Mouse (Mus musculus): Measurements from ENCODE around the gene Gm10401.
"Not testable (repeated sequence)": the region's sequence is repeated elsewhere in the genome, so short reads cannot be mapped to it uniquely, and the experiment has no call there.

Gm10401 gene

GRCm38 (mm10) chr5:115118961-115119570 is 21.0 kb upstream of the Gm10401 start, which contains the start of gene Acads:
TSS of gene Acads (minus strand) at chr5:115119346.
- peak; percentile 90 for DNase-seq (ENCODE audit: low read depth, low spot score)

- DNase-seq (ENCODE audit: low read depth, low spot score): no peak
These were observed 19.4 kb upstream of the Gm10401 start for GRCm38 (mm10) chr5:115117467-115117866.

GRCm38 (mm10) chr5:115116426-115116825 is 18.3 kb upstream of the Gm10401 start:
- peak; percentile 76 for DNase-seq (ENCODE audit: low read depth, low spot score)

GRCm38 (mm10) chr5:115114501-115114900 is 16.4 kb upstream of the Gm10401 start:
- no peak for DNase-seq (ENCODE audit: low read depth, low spot score)

GRCm38 (mm10) chr5:115113244-115113643 is 15.1 kb upstream of the Gm10401 start:
- peak; percentile 54 for DNase-seq (ENCODE audit: low read depth, low spot score)

- DNase-seq (ENCODE audit: low read depth, low spot score): no peak
These were observed 13.1 kb upstream of the Gm10401 start for GRCm38 (mm10) chr5:115111156-115111555.

- DNase-seq (ENCODE audit: low read depth, low spot score): not testable (repeated sequence)
These were observed 5.2 kb upstream of the Gm10401 start for GRCm38 (mm10) chr5:115103253-115103652.

- DNase-seq (ENCODE audit: low read depth, low spot score): no peak
These were observed 4.1 kb upstream of the Gm10401 start for GRCm38 (mm10) chr5:115102231-115102630.

- no peak for DNase-seq (ENCODE audit: low read depth, low spot score)
These were observed 2.4 kb upstream of the Gm10401 start for GRCm38 (mm10) chr5:115100473-115100872.

GRCm38 (mm10) chr5:115099991-115100390 is 1.9 kb upstream of the Gm10401 start:
- DNase-seq (ENCODE audit: low read depth, low spot score): no peak

- DNase-seq (ENCODE audit: low read depth, low spot score): no peak
These were observed 1.4 kb upstream of the Gm10401 start for GRCm38 (mm10) chr5:115099530-115099929.

GRCm38 (mm10) chr5:115091776-115092175 is 6.3 kb downstream of the Gm10401 start:
- peak; percentile 79 for DNase-seq (ENCODE audit: low read depth, low spot score)

GRCm38 (mm10) chr5:115091015-115091414 is 7.1 kb downstream of the Gm10401 start:
- peak; percentile 62 for DNase-seq (ENCODE audit: low read depth, low spot score)

- DNase-seq (ENCODE audit: low read depth, low spot score): no peak
These were observed 8.4 kb downstream of the Gm10401 start for GRCm38 (mm10) chr5:115089592-115090268.

GRCm38 (mm10) chr5:115085675-115086074 is 12.4 kb downstream of the Gm10401 start:
- no peak for DNase-seq (ENCODE audit: low read depth, low spot score)

GRCm38 (mm10) chr5:115083492-115083891 is 14.6 kb downstream of the Gm10401 start:
- no peak for DNase-seq (ENCODE audit: low read depth, low spot score)

GRCm38 (mm10) chr5:115081636-115082035 is 16.5 kb downstream of the Gm10401 start:
- no peak for DNase-seq (ENCODE audit: low read depth, low spot score)

- DNase-seq (ENCODE audit: low read depth, low spot score): peak; percentile 78
These were observed 21.8 kb downstream of the Gm10401 start for GRCm38 (mm10) chr5:115076144-115076901.

- no peak for DNase-seq (ENCODE audit: low read depth, low spot score)
These were observed 23.3 kb downstream of the Gm10401 start for GRCm38 (mm10) chr5:115074749-115075148.

GRCm38 (mm10) chr5:115073306-115073705 is 24.8 kb downstream of the Gm10401 start:
- not testable (repeated sequence) for DNase-seq (ENCODE audit: low read depth, low spot score)

- no peak for DNase-seq (ENCODE audit: low read depth, low spot score)
These were observed 26.0 kb downstream of the Gm10401 start for GRCm38 (mm10) chr5:115072143-115072542.

- no peak for DNase-seq (ENCODE audit: low read depth, low spot score)
These were observed 26.8 kb downstream of the Gm10401 start for GRCm38 (mm10) chr5:115071096-115071901.
